Mouse (Mus musculus): ENCODE data around the gene Sox10. TPM values are rescaled to one million over a fixed set of nuclear protein-coding genes. Genes with fewer than 3 reads are reported as not detected.
A peak's percentile ranks its signal among the peaks of the same experiment; 100 is the strongest.

Sox10 gene
- polyA plus RNA-seq, 1 experiment from 2014 or later, result 23.5 TPM

GRCm38 (mm10) chr15:79111774-79112173 lies 53.3 kb downstream of the Sox10 start:
- Histone ChIP-seq H3K4me3 (no peak overlapping the region), H3K4me2 (0 out of 2 replicates have a peak overlapping the region, but pooled peaks have one; percentile 97), H3K9ac (0 out of 2 replicates have a peak overlapping the region, but pooled peaks have one; percentile 93), H3K4me1 (replicated peaks) (peaks cover 36% of the 10 kb centered on the region), H3K27ac (replicated peaks) (peak overlapping the region; percentile 28; the same call in 1 of the 2 replicates), H3K36me3 (peaks cover 31% of the 10 kb centered on the region), H3K9me3 (no peaks in the 10 kb centered on the region), H3K27me3 (peaks cover 5% of the 10 kb centered on the region; the same call in 1 of the 2 replicates)
- WGBS, result 79% methylated on average over 4 of the region's 4 CpGs
- ATAC-seq (ENCODE audit: low read depth), result no peak

GRCm38 (mm10) chr15:79110528-79110927 lies 54.5 kb downstream of the Sox10 start:
- WGBS, result 62% methylated on average over 2 of the region's 2 CpGs

GRCm38 (mm10) chr15:79110031-79110430 lies 55.0 kb downstream of the Sox10 start:
- peaks cover 36% of the 10 kb centered on the region for H3K4me1 ChIP-seq (replicated peaks)
- ATAC-seq (ENCODE audit: low read depth), result no peak
- WGBS, result 20% methylated on average over 9 of the region's 9 CpGs
- peaks cover 5% of the 10 kb centered on the region; the same call in 1 of the 2 replicates for H3K27me3 ChIP-seq
- H3K4me2 ChIP-seq, result peak overlapping the region; percentile 97
- no peak overlapping the region for H3K27ac ChIP-seq (replicated peaks)
- no peaks in the 10 kb centered on the region for H3K9me3 ChIP-seq
- H3K36me3 ChIP-seq, result peaks cover 13% of the 10 kb centered on the region
- peak overlapping the region; percentile 93 for H3K9ac ChIP-seq
- peak overlapping the region; percentile 91 for H3K4me3 ChIP-seq

More at GRCm38 (mm10) chr15:79110528-79110927, 54.5 kb downstream of the Sox10 start:
- Histone ChIP-seq H3K9ac (peak overlapping the region; percentile 93), H3K9me3 (no peaks in the 10 kb centered on the region), H3K27ac (replicated peaks) (no peak overlapping the region), H3K4me1 (replicated peaks) (peaks cover 36% of the 10 kb centered on the region), H3K4me2 (peak overlapping the region; percentile 97), H3K27me3 (peaks cover 5% of the 10 kb centered on the region; the same call in 1 of the 2 replicates), H3K4me3 (peak overlapping the region; percentile 91), H3K36me3 (peaks cover 18% of the 10 kb centered on the region)
- ATAC-seq (ENCODE audit: low read depth), result no peak

GRCm38 (mm10) chr15:79109321-79109934 lies 55.6 kb downstream of the Sox10 start:
- under 1% methylated on average over 45 of the region's 46 CpGs for WGBS
- peak; percentile 60; the same call in 1 of the 2 replicates for ATAC-seq (ENCODE audit: low read depth)

GRCm38 (mm10) chr15:79108421-79109320 lies 56.4 kb downstream of the Sox10 start, which contains the start of gene Micall1:
Gene Micall1 (plus strand): TSS chr15:79108898.
- H3K27me3 ChIP-seq, result peaks cover 5% of the 10 kb centered on the region; the same call in 1 of the 2 replicates
- H3K4me3 ChIP-seq, result peak within 1 kb of the TSS; percentile 91
- H3K4me1 ChIP-seq (replicated peaks), result peaks cover 36% of the 10 kb centered on the region
- peaks cover 7% of the 10 kb centered on the region for H3K36me3 ChIP-seq
- peak within 1 kb of the TSS; percentile 80 for H3K27ac ChIP-seq (replicated peaks)
- H3K4me2 ChIP-seq, result peak within 1 kb of the TSS; percentile 97
- no peaks in the 10 kb centered on the region for H3K9me3 ChIP-seq
- peak; percentile 75 for ATAC-seq (ENCODE audit: low read depth)
- WGBS, result under 1% methylated on average over 77 of the region's 85 CpGs
- H3K9ac ChIP-seq, result peak within 1 kb of the TSS; percentile 93

More at GRCm38 (mm10) chr15:79109321-79109934, 55.6 kb downstream of the Sox10 start:
- H3K4me1 ChIP-seq (replicated peaks), result peaks cover 36% of the 10 kb centered on the region
- peak overlapping the region; percentile 97 for H3K4me2 ChIP-seq
- no peaks in the 10 kb centered on the region for H3K9me3 ChIP-seq
- H3K4me3 ChIP-seq, result peak overlapping the region; percentile 91
- peaks cover 7% of the 10 kb centered on the region for H3K36me3 ChIP-seq
- peak overlapping the region; percentile 93 for H3K9ac ChIP-seq
- peaks cover 5% of the 10 kb centered on the region; the same call in 1 of the 2 replicates for H3K27me3 ChIP-seq
- peak overlapping the region; percentile 80 for H3K27ac ChIP-seq (replicated peaks)

GRCm38 (mm10) chr15:79107966-79108365 lies 57.1 kb downstream of the Sox10 start:
- no peaks in the 10 kb centered on the region for H3K9me3 ChIP-seq
- H3K27me3 ChIP-seq, result peaks cover 5% of the 10 kb centered on the region; the same call in 1 of the 2 replicates
- peak overlapping the region; percentile 93 for H3K9ac ChIP-seq
- no peak; the same call in 1 of the 2 replicates for ATAC-seq (ENCODE audit: low read depth)
- H3K4me2 ChIP-seq, result peak overlapping the region; percentile 97
- peak overlapping the region; percentile 91 for H3K4me3 ChIP-seq
- H3K4me1 ChIP-seq (replicated peaks), result peaks cover 36% of the 10 kb centered on the region
- peaks cover 3% of the 10 kb centered on the region for H3K36me3 ChIP-seq
- 22% methylated on average over 7 of the region's 7 CpGs for WGBS
- H3K27ac ChIP-seq (replicated peaks), result peak overlapping the region; percentile 80

- Histone ChIP-seq H3K4me1 (replicated peaks) (peaks cover 23% of the 10 kb centered on the region), H3K27ac (replicated peaks) (no peak overlapping the region), H3K9ac (no peak overlapping the region), H3K4me3 (no peak overlapping the region), H3K9me3 (no peaks in the 10 kb centered on the region), H3K36me3 (no peaks in the 10 kb centered on the region), H3K4me2 (no peak overlapping the region), H3K27me3 (peaks cover 4% of the 10 kb centered on the region; the same call in 1 of the 2 replicates)
- WGBS, result 60% methylated on average over 2 of the region's 2 CpGs
- ATAC-seq (ENCODE audit: low read depth), result no peak
These were observed 59.2 kb downstream of the Sox10 start for GRCm38 (mm10) chr15:79105804-79106203.

Other genes with a start within 250 kb of the Sox10 start
- 273 and 356 TPM in 2 replicates for gene Lgals1, start 238.5 kb downstream of the Sox10 start, polyA plus RNA-seq (2015; fragmentation: Nextera tagmentation; extraction: Ambion mirVana)
- 57.1 and 60.8 TPM in 2 replicates for gene Nol12, start 230.3 kb downstream of the Sox10 start, polyA plus RNA-seq (2015; fragmentation: Nextera tagmentation; extraction: Ambion mirVana)
- gene Triobp, start 217.5 kb downstream of the Sox10 start, polyA plus RNA-seq (2015; fragmentation: Nextera tagmentation; extraction: Ambion mirVana), result 33.4 and 40.1 TPM in 2 replicates
- gene H1f0, start 136.8 kb downstream of the Sox10 start, polyA plus RNA-seq (2015; fragmentation: Nextera tagmentation; extraction: Ambion mirVana), result 275 and 287 TPM in 2 replicates
- not detected in 2 replicates for gene Galr3, start 123.4 kb downstream of the Sox10 start, polyA plus RNA-seq (2015; fragmentation: Nextera tagmentation; extraction: Ambion mirVana)
- 46.5 and 52.9 TPM in 2 replicates for gene Ankrd54, start 102.3 kb downstream of the Sox10 start, polyA plus RNA-seq (2015; fragmentation: Nextera tagmentation; extraction: Ambion mirVana)
- 185 and 196 TPM in 2 replicates for gene Eif3l, start 90.1 kb downstream of the Sox10 start, polyA plus RNA-seq (2015; fragmentation: Nextera tagmentation; extraction: Ambion mirVana)
- 10.4 and 11.2 TPM in 2 replicates for gene Micall1, start 56.3 kb downstream of the Sox10 start, polyA plus RNA-seq (2015; fragmentation: Nextera tagmentation; extraction: Ambion mirVana)
- 259 and 278 TPM in 2 replicates for gene Polr2f, start 24.2 kb downstream of the Sox10 start, polyA plus RNA-seq (2015; fragmentation: Nextera tagmentation; extraction: Ambion mirVana)
- gene 1700088E04Rik, start 24.0 kb downstream of the Sox10 start, polyA plus RNA-seq (2015; fragmentation: Nextera tagmentation; extraction: Ambion mirVana), result 12.4 and 13.1 TPM in 2 replicates
- 75.0 and 88.0 TPM in 2 replicates for gene Pick1, start 63.9 kb upstream of the Sox10 start, polyA plus RNA-seq (2015; fragmentation: Nextera tagmentation; extraction: Ambion mirVana)
- gene Gm49486, start 64.2 kb upstream of the Sox10 start, polyA plus RNA-seq (2015; fragmentation: Nextera tagmentation; extraction: Ambion mirVana), result 1.7 and 2.0 TPM in 2 replicates
- 0.43 and 0.50 TPM in 2 replicates for gene Slc16a8, start 89.5 kb upstream of the Sox10 start, polyA plus RNA-seq (2015; fragmentation: Nextera tagmentation; extraction: Ambion mirVana)
- 2.7 TPM in 2 replicates for gene Baiap2l2, start 120.3 kb upstream of the Sox10 start, polyA plus RNA-seq (2015; fragmentation: Nextera tagmentation; extraction: Ambion mirVana)
- 33.3 and 34.1 TPM in 2 replicates for gene Pla2g6, start 163.2 kb upstream of the Sox10 start, polyA plus RNA-seq (2015; fragmentation: Nextera tagmentation; extraction: Ambion mirVana)
- gene Maff, start 181.4 kb upstream of the Sox10 start, polyA plus RNA-seq (2015; fragmentation: Nextera tagmentation; extraction: Ambion mirVana), result 0.77 and 1.2 TPM in 2 replicates
- 42.0 and 45.8 TPM in 2 replicates for gene Tmem184b, start 238.3 kb upstream of the Sox10 start, polyA plus RNA-seq (2015; fragmentation: Nextera tagmentation; extraction: Ambion mirVana)